Mouse (Mus musculus): ENCODE data around the gene Atg7.
"Not testable (repeated sequence)": the region's sequence is repeated elsewhere in the genome, so short reads cannot be mapped to it uniquely, and the experiment has no call there.

- TF ChIP-seq ZC3H11A (IDR thresholded peaks at IDR 0.05; ENCODE audit: borderline replicate concordance, low read depth, low read length); ZNF384 (IDR thresholded peaks at IDR 0.05; ENCODE audit: low read depth, low read length): not testable (repeated sequence)
These were observed 9.0 kb upstream of the Atg7 start for GRCm38 (mm10) chr6:114633886-114634285.
